22 mouse cellular contexts compared by ENCODE assay signal in genomic region chr2:168338819-168339218, GRCm38 (mm10). TPM values are rescaled to one million over a fixed set of nuclear protein-coding genes. Genes with fewer than 3 reads are reported as not detected.
DNase-seq lines count a peak whose midpoint lies in the region; ATAC-seq lines count a peak whose summit lies in the region.
"Had no signal": no experiment of that assay in that cellular context is flagged by ENCODE, and none has a peak within 500 bp of the region (broad histone marks: within the 10 kb centered on the region; RNA-seq: fewer than 3 reads in every experiment).

No protein-coding gene starts in this region.

- no peaks in the 10 kb centered on the region for H3K36me3 ChIP-seq in forebrain, embryonic 13.5 days (ENCODE audit: poor library complexity, severe bottlenecking)
- H3K36me3 ChIP-seq in forebrain, embryonic 14.5 days (ENCODE audit: control insufficient read depth, insufficient read depth, low read length) = no peaks in the 10 kb centered on the region
- H3K36me3 ChIP-seq in midbrain, embryonic 15.5 days (replicated peaks) = no peaks in the 10 kb centered on the region
- H3K36me3 ChIP-seq: embryonic facial prominence, embryonic 15.5 days; heart, embryonic 13.5 days; neural tube, embryonic 12.5 days had no signal

- no peaks in the 10 kb centered on the region for H3K9me3 ChIP-seq in forebrain, embryonic 13.5 days (replicated peaks)
- H3K9me3 ChIP-seq in forebrain, embryonic 14.5 days (replicated peaks; ENCODE audit: control insufficient read depth, low read length) = no peaks in the 10 kb centered on the region
- no peaks in the 10 kb centered on the region for H3K9me3 ChIP-seq in midbrain, embryonic 15.5 days
- H3K9me3 ChIP-seq: embryonic facial prominence, embryonic 15.5 days; heart, embryonic 13.5 days; neural tube, embryonic 12.5 days had no signal

- DNase-seq in forebrain, embryonic 14.5 days (ENCODE audit: low spot score) = no peak
- DNase-seq in layer of hippocampus, adult 11-12 months (ENCODE audit: low spot score) = peak; percentile 63
- no peak for DNase-seq in layer of hippocampus, adult 9-10 months (ENCODE audit: low spot score)
- peak; percentile 68 for DNase-seq in layer of hippocampus, adult 9-11 months
- DNase-seq in thymus, adult 18-20 months = no peak
- DNase-seq: adrenal gland, postnatal 10 days; cerebellum, adult 11-12 months; cerebellum, postnatal 36 days; kidney, adult 2 months; kidney, postnatal 10 days; liver; thymus, postnatal 4 days had no signal

- peak overlapping the region; percentile 27; the same call in 1 of the 2 replicates for H3K27ac ChIP-seq in forebrain, embryonic 13.5 days
- H3K27ac ChIP-seq in forebrain, embryonic 14.5 days (ENCODE audit: low read depth, low read length) = no peak overlapping the region; the same call in 1 of the 2 replicates
- peak overlapping the region; percentile 72 for H3K27ac ChIP-seq in midbrain, embryonic 15.5 days
- H3K27ac ChIP-seq: embryonic facial prominence, embryonic 15.5 days; heart, embryonic 13.5 days; neural tube, embryonic 12.5 days had no signal

- 40% methylated on average over 6 of the region's 6 CpGs for WGBS in forebrain, embryonic 13.5 days
- 32% methylated on average over 6 of the region's 6 CpGs for WGBS in forebrain, embryonic 14.5 days
- WGBS in midbrain, embryonic 15.5 days = 24% methylated on average over 6 of the region's 6 CpGs

- peaks cover 52% of the 10 kb centered on the region for H3K4me1 ChIP-seq in forebrain, embryonic 13.5 days
- H3K4me1 ChIP-seq in forebrain, embryonic 14.5 days (ENCODE audit: control insufficient read depth, insufficient read depth, low read length) = peaks cover 25% of the 10 kb centered on the region
- peaks cover 37% of the 10 kb centered on the region for H3K4me1 ChIP-seq in midbrain, embryonic 15.5 days

- no peak overlapping the region for H3K4me2 ChIP-seq in forebrain, embryonic 13.5 days
- H3K4me2 ChIP-seq in forebrain, embryonic 14.5 days (ENCODE audit: low read length) = no peak overlapping the region
- H3K4me2 ChIP-seq in midbrain, embryonic 15.5 days = 0 out of 2 replicates have a peak overlapping the region, but pooled peaks have one; percentile 6
- H3K4me2 ChIP-seq: embryonic facial prominence, embryonic 15.5 days; heart, embryonic 13.5 days; neural tube, embryonic 12.5 days had no signal

- H3K27me3 ChIP-seq in forebrain, embryonic 13.5 days = peaks cover 49% of the 10 kb centered on the region
- H3K27me3 ChIP-seq in forebrain, embryonic 14.5 days (replicated peaks; ENCODE audit: control insufficient read depth, insufficient read depth, low read length) = peaks cover 8% of the 10 kb centered on the region
- H3K27me3 ChIP-seq in midbrain, embryonic 15.5 days (replicated peaks) = 0 out of 2 replicates have a peak, but pooled peaks cover 3% of the 10 kb centered on the region
- H3K27me3 ChIP-seq: embryonic facial prominence, embryonic 15.5 days had no signal

- H3K4me3 ChIP-seq in forebrain, embryonic 13.5 days = no peak overlapping the region
- no peak overlapping the region for H3K4me3 ChIP-seq in forebrain, embryonic 14.5 days (ENCODE audit: low read depth, low read length)
- no peak overlapping the region for H3K4me3 ChIP-seq in midbrain, embryonic 15.5 days
- H3K4me3 ChIP-seq: embryonic facial prominence, embryonic 15.5 days; heart, embryonic 13.5 days; neural tube, embryonic 12.5 days had no signal

- H3K9ac ChIP-seq in forebrain, embryonic 13.5 days = no peak overlapping the region
- H3K9ac ChIP-seq in forebrain, embryonic 14.5 days (ENCODE audit: low read length) = no peak overlapping the region
- no peak overlapping the region for H3K9ac ChIP-seq in midbrain, embryonic 15.5 days
- H3K9ac ChIP-seq: embryonic facial prominence, embryonic 15.5 days; heart, embryonic 13.5 days; neural tube, embryonic 12.5 days had no signal

- ATAC-seq in forebrain, embryonic 13.5 days = no peak
- ATAC-seq in forebrain, embryonic 14.5 days = no peak
- no peak for ATAC-seq in midbrain, embryonic 15.5 days (replicated peaks)
- no peak for ATAC-seq in granulocyte monocyte progenitor cell, adult 5-6 weeks (replicated peaks; ENCODE audit: poor library complexity, severe bottlenecking)
- ATAC-seq: CD4-positive, CD25-positive, alpha-beta regulatory T cell, adult 4 months; lung, postnatal 0 days; Patski had no signal

RNA-seq across cellular contexts. Expression of gene Kcng1, which starts 57.3 kb away (rescaled TPM):
- polyA plus RNA-seq in forebrain, embryonic 13.5 days (2015; fragmentation: Nextera tagmentation; extraction: Ambion mirVana) = 9.0 and 12.1 TPM in 2 replicates
- 8.0 and 9.7 TPM in 2 replicates for polyA plus RNA-seq in forebrain, embryonic 14.5 days (2014; fragmentation: Nextera tagmentation; extraction: Ambion mirVana)
- 3.5 and 3.8 TPM in 2 replicates for polyA plus RNA-seq in midbrain, embryonic 15.5 days (2015; fragmentation: Nextera tagmentation; extraction: Ambion mirVana)
- 3.4 and 4.9 TPM in 2 replicates for total RNA-seq in granulocyte monocyte progenitor cell, adult 5-6 weeks (2014; fragmentation: Nextera tagmentation)
- total RNA-seq in granulocyte monocyte progenitor cell, adult 5-6 weeks (2017) = 0.04 and 0.57 TPM in 2 replicates
- total RNA-seq: heart, postnatal 25 days had no signal
- polyA plus RNA-seq: CD4-positive, CD25-positive, alpha-beta regulatory T cell, adult 4 months; Patski had no signal

Comparison
In these comparisons a context has a peak if more than half of its experiments do, and no peak if none do; other contexts are left out.
1. DNase-seq: peak in layer of hippocampus, adult 11-12 months (single experiment) and layer of hippocampus, adult 9-11 months (single experiment); none in forebrain, embryonic 14.5 days (single experiment), layer of hippocampus, adult 9-10 months (single experiment) and thymus, adult 18-20 months (0 of 2).